In the genomic region with DNA sequence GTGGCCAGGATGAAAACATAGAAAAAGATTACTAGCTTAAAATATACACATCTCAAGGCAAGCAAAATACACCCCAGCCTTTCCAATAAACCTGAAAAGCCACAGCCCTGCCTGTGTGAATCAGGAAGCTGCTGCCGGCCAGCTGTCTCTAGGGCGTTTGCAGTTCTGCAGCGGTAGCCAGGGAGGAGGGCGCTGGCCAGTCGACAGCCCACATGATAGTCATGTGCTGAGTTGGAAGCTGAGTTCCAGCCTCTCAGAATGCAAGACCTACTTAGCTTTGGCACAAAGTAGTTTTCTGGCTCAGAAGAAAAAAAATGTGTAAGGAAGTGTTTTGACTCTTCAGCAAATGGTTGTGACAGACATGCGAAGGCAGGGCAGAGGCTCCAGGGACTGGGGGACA, we compare ENCODE assay signal across 10 mouse cellular contexts. TPM values are rescaled to one million over a fixed set of nuclear protein-coding genes. Genes with fewer than 3 reads are reported as not detected.
A peak's percentile ranks its signal among the peaks of the same experiment; 100 is the strongest.
DNase-seq lines count a peak whose midpoint lies in the region; ATAC-seq and TF ChIP-seq lines count a peak whose summit lies in the region.
"Had no signal": no experiment of that assay in that cellular context is flagged by ENCODE, and none has a peak within 500 bp of the region (broad histone marks: within the 10 kb centered on the region; RNA-seq: fewer than 3 reads in every experiment).

No protein-coding gene starts in this region.

- H3K27ac ChIP-seq in kidney, adult 2 months (ENCODE audit: insufficient read depth, low read depth, low read length), result 0 out of 2 replicates have a peak overlapping the region, but pooled peaks have one; percentile 56
- no peak overlapping the region for H3K27ac ChIP-seq in kidney, embryonic 14.5 days (ENCODE audit: low read depth, low read length)
- H3K27ac ChIP-seq in cerebellum, adult 2 months (ENCODE audit: insufficient read depth, low read length), result peak overlapping the region; percentile 78
- H3K27ac ChIP-seq in intestine, postnatal 0 days (ENCODE audit: low read depth, low read length), result no peak overlapping the region
- no peak overlapping the region for H3K27ac ChIP-seq in liver, embryonic 11.5 days (ENCODE audit: low read depth, low read length)
- H3K27ac ChIP-seq: limb, embryonic 12.5 days had no signal

- WGBS in kidney, adult 2 months, result 10% methylated on average over 6 of the region's 6 CpGs
- 36% methylated on average over 6 of the region's 6 CpGs for WGBS in kidney, embryonic 14.5 days
- 4% methylated on average over 6 of the region's 6 CpGs for WGBS in cerebellum, adult 2 months
- 14% methylated on average over 6 of the region's 6 CpGs for WGBS in intestine, postnatal 0 days
- 17% methylated on average over 6 of the region's 6 CpGs for WGBS in liver, embryonic 11.5 days

- ATAC-seq in kidney, embryonic 14.5 days (ENCODE audit: low FRiP score, low TSS enrichment), result no peak
- peak; percentile 80 for ATAC-seq in intestine, postnatal 0 days
- ATAC-seq in liver, embryonic 11.5 days (replicated peaks; ENCODE audit: low FRiP score), result 0 out of 2 replicates have a peak, but pooled peaks have one; percentile 52
- ATAC-seq: Patski had no signal

- H3K4me3 ChIP-seq in kidney, adult 2 months (ENCODE audit: insufficient read depth, low read depth, low read length), result no peak overlapping the region
- no peak overlapping the region for H3K4me3 ChIP-seq in kidney, embryonic 14.5 days (ENCODE audit: low read length)
- H3K4me3 ChIP-seq in cerebellum, adult 2 months (replicated peaks; ENCODE audit: insufficient read depth, low read depth, low read length), result no peak overlapping the region
- no peak overlapping the region for H3K4me3 ChIP-seq in intestine, postnatal 0 days (ENCODE audit: low read depth, low read length)
- H3K4me3 ChIP-seq in liver, embryonic 11.5 days (ENCODE audit: low read depth, low read length), result no peak overlapping the region
- H3K4me3 ChIP-seq: limb, embryonic 12.5 days had no signal

- H3K36me3 ChIP-seq in kidney, adult 2 months (ENCODE audit: control insufficient read depth, insufficient read depth, low read length), result no peaks in the 10 kb centered on the region
- H3K36me3 ChIP-seq in kidney, embryonic 14.5 days (ENCODE audit: control insufficient read depth, insufficient read depth, low read length), result no peaks in the 10 kb centered on the region; the same call in 1 of the 2 replicates
- H3K36me3 ChIP-seq in intestine, postnatal 0 days (ENCODE audit: control insufficient read depth, insufficient read depth), result peaks cover 13% of the 10 kb centered on the region
- H3K36me3 ChIP-seq in liver, embryonic 11.5 days (ENCODE audit: control insufficient read depth, insufficient read depth, low read length), result no peaks in the 10 kb centered on the region

- TF ChIP-seq POLR2A in kidney, adult 2 months (IDR thresholded peaks at IDR 0.05; ENCODE audit: low read depth, low read length), result no peak
- 0 out of 2 replicates have a peak, but pooled peaks have one; percentile 14 for TF ChIP-seq POLR2A in cerebellum, adult 2 months (IDR thresholded peaks at IDR 0.05; ENCODE audit: borderline replicate concordance, insufficient read depth, low read length)

- H3K4me2 ChIP-seq in kidney, embryonic 14.5 days (replicated peaks; ENCODE audit: low read depth, low read length), result no peak overlapping the region
- peak overlapping the region; percentile 25; the same call in 1 of the 2 replicates for H3K4me2 ChIP-seq in intestine, postnatal 0 days (replicated peaks; ENCODE audit: low read depth)
- no peak overlapping the region for H3K4me2 ChIP-seq in liver, embryonic 11.5 days
- H3K4me2 ChIP-seq: limb, embryonic 12.5 days had no signal

- H3K27me3 ChIP-seq in kidney, adult 2 months (replicated peaks; ENCODE audit: control insufficient read depth, insufficient read depth, low read length), result no peaks in the 10 kb centered on the region
- no peaks in the 10 kb centered on the region for H3K27me3 ChIP-seq in kidney, embryonic 14.5 days (ENCODE audit: control insufficient read depth, insufficient read depth, low read length)
- H3K27me3 ChIP-seq in cerebellum, adult 2 months (ENCODE audit: control insufficient read depth, insufficient read depth, low read length), result no peaks in the 10 kb centered on the region
- no peaks in the 10 kb centered on the region for H3K27me3 ChIP-seq in intestine, postnatal 0 days (replicated peaks; ENCODE audit: control insufficient read depth, insufficient read depth, low read length)
- H3K27me3 ChIP-seq in liver, embryonic 11.5 days (replicated peaks; ENCODE audit: control insufficient read depth, insufficient read depth, low read length), result no peaks in the 10 kb centered on the region
- H3K27me3 ChIP-seq: limb, embryonic 12.5 days; Patski had no signal

- H3K9ac ChIP-seq in kidney, embryonic 14.5 days (ENCODE audit: low read depth, low read length), result no peak overlapping the region
- H3K9ac ChIP-seq in intestine, postnatal 0 days (ENCODE audit: low read depth, low read length), result no peak overlapping the region
- no peak overlapping the region for H3K9ac ChIP-seq in liver, embryonic 11.5 days (ENCODE audit: low read depth, low read length)
- H3K9ac ChIP-seq: limb, embryonic 12.5 days had no signal

- no peaks in the 10 kb centered on the region for H3K9me3 ChIP-seq in kidney, embryonic 14.5 days (ENCODE audit: control insufficient read depth, low read length)
- no peaks in the 10 kb centered on the region for H3K9me3 ChIP-seq in intestine, postnatal 0 days (ENCODE audit: control insufficient read depth)
- H3K9me3 ChIP-seq in liver, embryonic 11.5 days (ENCODE audit: control insufficient read depth, low read length), result no peaks in the 10 kb centered on the region
- H3K9me3 ChIP-seq: limb, embryonic 12.5 days had no signal

- TF ChIP-seq CTCF in kidney, adult 2 months (conservative IDR thresholded peaks at IDR 0.05; ENCODE audit: insufficient read depth, insufficient read length, low read depth, low read length), result 0 out of 2 replicates have a peak, but pooled peaks have one; percentile 1
- no peak for TF ChIP-seq CTCF in cerebellum, adult 2 months (IDR thresholded peaks at IDR 0.05; ENCODE audit: borderline replicate concordance, insufficient read depth, low read depth, low read length)
- TF ChIP-seq CTCF in intestine, postnatal 0 days (IDR thresholded peaks at IDR 0.05; ENCODE audit: low read depth), result no peak

- H3K4me1 ChIP-seq in kidney, adult 2 months (ENCODE audit: control insufficient read depth, insufficient read depth, low read length), result 0 out of 2 replicates have a peak, but pooled peaks cover 2% of the 10 kb centered on the region
- H3K4me1 ChIP-seq in kidney, embryonic 14.5 days (ENCODE audit: control insufficient read depth, insufficient read depth, low read length), result peaks cover 12% of the 10 kb centered on the region
- peaks cover 59% of the 10 kb centered on the region for H3K4me1 ChIP-seq in cerebellum, adult 2 months (ENCODE audit: control insufficient read depth, insufficient read depth, low read length)
- H3K4me1 ChIP-seq in intestine, postnatal 0 days (replicated peaks; ENCODE audit: control insufficient read depth, insufficient read depth, low read length), result no peaks in the 10 kb centered on the region
- peaks cover 25% of the 10 kb centered on the region for H3K4me1 ChIP-seq in liver, embryonic 11.5 days (replicated peaks; ENCODE audit: control insufficient read depth, insufficient read depth, low read length)

- peak; percentile 93 for DNase-seq in kidney, adult 2 months
- DNase-seq in cerebellum, adult 2 months, result peak; percentile 60 to 71
- peak; percentile 81 to 90 for DNase-seq in gastrocnemius, adult 8-10 months (ENCODE audit: low spot score in 2 of 2)
- no peak for DNase-seq in liver, embryonic 11.5 days (ENCODE audit: low spot score)
- DNase-seq in right cerebral cortex, adult 2 months (ENCODE audit: low spot score in 2 of 2), result peak; percentile 67 to 76
- DNase-seq in thymus, postnatal 36 days, result no peak

RNA-seq across cellular contexts. Expression of a gene that starts 11.2 kb away (rescaled TPM):
- polyA plus RNA-seq in kidney, adult 2 months (2012; rRNA removed), result 17.7 and 18.7 TPM in 2 replicates
- 16.8 and 40.2 TPM in 2 replicates for polyA plus RNA-seq in kidney, embryonic 14.5 days (2014; fragmentation: Nextera tagmentation; extraction: Ambion mirVana)
- polyA plus RNA-seq in cerebellum, adult 2 months (2012; rRNA removed), result 307 and 318 TPM in 2 replicates
- 10 to 100 TPM; 15.9 to 18.4 (median 17.7) TPM for total RNA-seq in gastrocnemius, adult 8-10 months (2022)
- polyA plus RNA-seq in intestine, postnatal 0 days (2015; fragmentation: Nextera tagmentation; extraction: Ambion mirVana), result 27.5 and 28.3 TPM in 2 replicates
- 26.8 and 29.9 TPM in 2 replicates for polyA plus RNA-seq in liver, embryonic 11.5 days (2014; fragmentation: Nextera tagmentation; extraction: Ambion mirVana)

Comparison
In these comparisons a context has a peak if more than half of its experiments do, and no peak if none do; other contexts are left out.
1. H3K27ac ChIP-seq: peak in kidney, adult 2 months (single experiment) and cerebellum, adult 2 months (single experiment); none in kidney, embryonic 14.5 days (single experiment), intestine, postnatal 0 days (single experiment) and liver, embryonic 11.5 days (single experiment).
2. DNase-seq: peak in kidney, adult 2 months (single experiment), cerebellum, adult 2 months (2 of 2), gastrocnemius, adult 8-10 months (2 of 2) and right cerebral cortex, adult 2 months (2 of 2); none in liver, embryonic 11.5 days (single experiment) and thymus, postnatal 36 days (0 of 2).